Mouse (Mus musculus) layer of hippocampus, postnatal 10 days (tissue): ENCODE measurements around the gene Zfp385a. TPM values are rescaled to one million over a fixed set of nuclear protein-coding genes. Genes with fewer than 3 reads are reported as not detected.
"Not testable (repeated sequence)": the region's sequence is repeated elsewhere in the genome, so short reads cannot be mapped to it uniquely, and the experiment has no call there.

Experiments
- DNase-seq, 2 experiments: peaks; one replicate each; pipeline ENCODE4 v3.0.0; 2021; ENCODE audit warnings: low spot score in 2 of 2
- total RNA-seq, 2 experiments: library from RNA; stranded (reverse); gene quantifications; 2 replicates each; pipeline ENCODE4 v1.2.3; 2021

Zfp385a gene
- total RNA-seq, 2 experiments from 2014 or later = 36.5 to 45.0 TPM

- no peak for DNase-seq
Measured at GRCm38 (mm10) chr15:103294649-103295048, 45.2 kb downstream of the Zfp385a start.

- DNase-seq = no peak
Measured at GRCm38 (mm10) chr15:103293375-103293774, 46.5 kb downstream of the Zfp385a start.

- DNase-seq = no peak
Measured at GRCm38 (mm10) chr15:103292673-103293345, 47.1 kb downstream of the Zfp385a start.

GRCm38 (mm10) chr15:103290843-103291242 is 49.0 kb downstream of the Zfp385a start:
- DNase-seq = no peak

- DNase-seq = no peak
Measured at GRCm38 (mm10) chr15:103290417-103290816, 49.5 kb downstream of the Zfp385a start.

- DNase-seq = no peak
Measured at GRCm38 (mm10) chr15:103289600-103289999, 50.3 kb downstream of the Zfp385a start.

- peak; percentile 68 to 77 for DNase-seq
Measured at GRCm38 (mm10) chr15:103285778-103286417, 54.0 kb downstream of the Zfp385a start.

GRCm38 (mm10) chr15:103284647-103285046 is 55.2 kb downstream of the Zfp385a start:
- peak in 1 of 2 experiments; percentile 34 for DNase-seq

GRCm38 (mm10) chr15:103284066-103284465 is 55.8 kb downstream of the Zfp385a start:
- peak in 1 of 2 experiments; percentile 55 for DNase-seq

GRCm38 (mm10) chr15:103281465-103282205 is 58.3 kb downstream of the Zfp385a start:
- DNase-seq = no peak

- DNase-seq = no peak
Measured at GRCm38 (mm10) chr15:103280817-103281464, 59.0 kb downstream of the Zfp385a start.

GRCm38 (mm10) chr15:103279750-103280149 is 60.1 kb downstream of the Zfp385a start:
- peak in 1 of 2 experiments; percentile 22 for DNase-seq

- no peak for DNase-seq
Measured at GRCm38 (mm10) chr15:103277949-103278348, 61.9 kb downstream of the Zfp385a start.

- not testable (repeated sequence) for DNase-seq
Measured at GRCm38 (mm10) chr15:103275943-103276342, 64.0 kb downstream of the Zfp385a start.

GRCm38 (mm10) chr15:103272419-103273279 is 67.2 kb downstream of the Zfp385a start, which contains the start of gene Copz1:
Gene Copz1 (plus strand): TSS chr15:103272714.
- peak; percentile 92 to 95 for DNase-seq

GRCm38 (mm10) chr15:103268903-103269302 is 71.0 kb downstream of the Zfp385a start:
- no peak for DNase-seq

- no peak for DNase-seq
Measured at GRCm38 (mm10) chr15:103264794-103265193, 75.1 kb downstream of the Zfp385a start.
